Mouse (Mus musculus) embryonic facial prominence, embryonic 12.5 days (tissue): ENCODE measurements at regions not wholly inside any gene's neighbourhood (a gene's known extent, or its start where the extent isn't known, plus 50 kb on each side); places are given as distances from the start of the nearest gene placed in this dataset.

Experiments used
- ATAC-seq: fragments of 200-750 bp; cut with Nextera tagmentation; 2 replicates; pipeline ENCODE4 v1.8.0; 2017; ENCODE audit not compliant: insufficient number of reproducible peaks, insufficient read depth, low FRiP score, low TSS enrichment
- H3K27ac ChIP-seq: fragments of 300-500 bp; sonication (generic); 2 replicates; pipeline ENCODE4 v1.5.1; 2016; ENCODE audit warnings: mild to moderate bottlenecking
- H3K27me3 ChIP-seq: fragments of 300-500 bp; sonication (generic); 2 replicates; pipeline ENCODE4 v1.6.1; 2016; ENCODE audit warnings: mild to moderate bottlenecking, moderate library complexity
- H3K36me3 ChIP-seq: fragments of 300-500 bp; sonication (generic); 2 replicates; pipeline ENCODE4 v1.6.1; 2016; ENCODE audit warnings: mild to moderate bottlenecking
- H3K4me1 ChIP-seq: fragments of 300-500 bp; sonication (generic); 2 replicates; pipeline ENCODE4 v1.6.1; 2016
- H3K4me2 ChIP-seq: fragments of 300-500 bp; sonication (generic); replicated peaks from 2 replicates; pipeline ENCODE4 v1.6.1; 2016; ENCODE audit warnings: mild to moderate bottlenecking, moderate library complexity
- H3K4me3 ChIP-seq: fragments of 300-500 bp; sonication (generic); 2 replicates; pipeline ENCODE4 v1.5.1; 2016; ENCODE audit warnings: mild to moderate bottlenecking
- H3K9ac ChIP-seq: fragments of 300-500 bp; sonication (generic); 2 replicates; pipeline ENCODE4 v1.6.1; 2016; ENCODE audit warnings: mild to moderate bottlenecking, moderate library complexity
- H3K9me3 ChIP-seq: fragments of 300-500 bp; sonication (generic); 2 replicates; pipeline ENCODE4 v1.6.1; 2016; ENCODE audit warnings: mild to moderate bottlenecking, moderate library complexity
- WGBS: fragments of 180-500 bp; shearing (Covaris S2); methylation state at CpG from one replicate; pipeline ENCODE4 v1.1.7; 2016; 5-methylcytosine and 5-hydroxymethylcytosine counted together

DNA sequence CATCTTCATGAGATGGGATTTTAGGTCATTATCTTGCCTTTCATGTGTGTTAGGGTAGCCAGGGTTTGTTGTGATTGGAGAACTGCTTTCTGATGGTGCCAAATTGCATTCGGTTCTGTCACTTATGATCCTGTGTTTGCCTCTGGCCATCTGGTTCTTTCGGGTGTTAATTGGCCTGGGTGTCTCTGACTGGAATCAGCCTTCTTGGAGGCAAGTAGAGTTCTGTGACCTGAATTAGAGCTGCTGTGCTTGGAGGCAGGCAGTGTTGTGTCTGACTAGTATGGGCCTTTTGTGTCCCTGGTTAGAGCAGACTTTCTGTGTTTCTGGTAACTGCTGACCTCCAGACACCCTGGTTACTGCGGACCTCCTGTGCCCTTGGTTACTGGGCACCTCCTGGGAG lies 434.1 kb upstream of the Itga1 start:
- Histone ChIP-seq H3K9ac (no peak overlapping the region), H3K9me3 (no peaks in the 10 kb centered on the region), H3K4me2 (no peak overlapping the region), H3K36me3 (no peaks in the 10 kb centered on the region), H3K27me3 (no peaks in the 10 kb centered on the region), H3K4me1 (no peaks in the 10 kb centered on the region), H3K4me3 (no peak overlapping the region), H3K27ac (no peak overlapping the region)
- whole genome bisulfite sequencing: 66% methylated on average over 3 of the region's 3 CpGs
- ATAC-seq: no peak

DNA sequence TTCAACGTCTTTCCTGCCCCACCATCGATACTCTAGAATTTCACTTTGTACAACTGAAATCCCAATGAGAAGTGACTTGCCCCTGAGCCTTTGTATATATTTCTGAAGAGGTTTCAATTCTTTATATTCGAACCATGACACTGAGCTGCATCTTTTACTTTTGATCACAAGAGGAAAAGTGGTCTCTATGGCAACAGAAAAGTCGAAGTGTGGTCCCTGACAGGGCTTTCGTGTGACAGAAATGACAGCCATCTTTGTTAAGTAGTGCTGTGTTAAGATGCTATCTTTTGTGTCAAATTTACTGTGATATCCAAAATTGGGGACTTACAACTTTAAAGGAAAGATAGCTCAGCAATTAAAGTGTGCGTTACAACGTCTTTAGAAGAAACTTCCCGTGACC lies 412.1 kb upstream of the Itga1 start:
- no peak overlapping the region for H3K9ac ChIP-seq
- 68% methylated on average over 8 of the region's 8 CpGs for WGBS
- no peaks in the 10 kb centered on the region for H3K27me3 ChIP-seq
- no peak for ATAC-seq
- no peaks in the 10 kb centered on the region for H3K36me3 ChIP-seq
- no peak overlapping the region for H3K4me2 ChIP-seq
- no peaks in the 10 kb centered on the region for H3K4me1 ChIP-seq
- H3K4me3 ChIP-seq: no peak overlapping the region
- H3K27ac ChIP-seq: no peak overlapping the region
- H3K9me3 ChIP-seq: no peaks in the 10 kb centered on the region

DNA sequence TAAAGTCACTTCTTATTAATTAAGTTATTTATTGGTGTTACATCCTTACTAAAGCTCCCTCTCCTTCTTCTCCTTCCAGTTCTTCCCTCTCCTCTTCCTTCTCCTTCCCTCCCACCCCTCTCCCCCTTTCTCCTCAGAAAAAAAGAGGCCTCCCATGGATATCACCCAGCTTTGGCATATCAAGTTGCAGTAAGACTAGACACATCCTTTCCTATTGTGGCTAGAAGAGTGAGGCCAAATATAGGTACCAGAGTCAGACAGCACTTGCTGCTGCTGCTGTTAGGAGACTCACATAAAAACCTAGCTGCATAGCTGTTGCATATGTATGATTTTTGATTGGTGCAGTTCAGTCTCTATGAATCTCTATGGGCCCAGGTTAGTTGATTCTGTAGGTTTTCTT lies 410.4 kb upstream of the Itga1 start:
- Histone ChIP-seq H3K4me3 (no peak overlapping the region), H3K27ac (no peak overlapping the region), H3K27me3 (no peaks in the 10 kb centered on the region), H3K4me1 (no peaks in the 10 kb centered on the region), H3K9me3 (no peaks in the 10 kb centered on the region), H3K36me3 (no peaks in the 10 kb centered on the region), H3K4me2 (no peak overlapping the region), H3K9ac (no peak overlapping the region)
- ATAC-seq: no peak

DNA sequence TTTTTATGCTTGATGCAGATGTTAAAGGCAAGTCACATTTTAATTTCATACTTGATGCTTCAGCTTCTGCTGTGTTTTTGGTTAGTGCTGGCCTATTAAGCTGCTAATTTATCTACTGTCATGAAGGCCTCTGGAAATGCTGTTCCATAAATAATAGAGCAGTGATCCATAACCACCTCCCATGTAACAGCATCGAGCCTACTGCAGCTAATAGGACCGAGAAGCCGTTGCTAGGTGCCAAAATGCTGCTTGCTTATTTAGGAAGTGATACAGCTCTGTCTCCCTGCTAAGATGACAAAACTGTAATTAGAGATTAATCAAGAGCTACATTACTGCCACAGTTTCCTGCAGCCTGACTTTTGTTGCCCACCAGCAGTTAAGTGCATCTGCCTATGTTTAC lies 406.9 kb upstream of the Itga1 start:
- Histone ChIP-seq H3K27ac (no peak overlapping the region), H3K36me3 (no peaks in the 10 kb centered on the region), H3K9ac (no peak overlapping the region), H3K27me3 (no peaks in the 10 kb centered on the region), H3K9me3 (0 out of 2 replicates have a peak, but pooled peaks cover 4% of the 10 kb centered on the region), H3K4me2 (no peak overlapping the region), H3K4me3 (no peak overlapping the region), H3K4me1 (no peaks in the 10 kb centered on the region)
- 79% methylated on average over 3 of the region's 3 CpGs for WGBS
- no peak for ATAC-seq

DNA sequence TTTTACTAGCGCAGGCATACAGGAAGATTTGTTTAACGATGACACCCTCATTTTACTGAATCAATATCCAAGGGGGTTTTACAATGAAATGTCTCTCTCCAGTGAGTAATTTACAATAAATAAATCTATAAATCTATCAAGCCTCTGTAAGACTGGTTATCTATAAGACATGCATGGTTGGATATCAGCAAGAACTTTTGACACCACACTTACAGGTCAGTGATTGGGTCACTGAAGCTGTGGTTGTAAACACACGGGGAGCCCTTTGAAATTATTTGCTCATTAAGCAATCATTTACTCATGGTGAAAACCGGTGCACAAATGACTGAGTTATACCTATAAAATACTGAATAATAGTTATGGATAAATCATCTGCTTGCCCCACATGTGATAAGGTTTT lies 392.6 kb upstream of the Itga1 start:
- 80% methylated on average over 4 of the region's 4 CpGs for WGBS
- no peak overlapping the region for H3K4me3 ChIP-seq
- no peaks in the 10 kb centered on the region for H3K36me3 ChIP-seq
- no peaks in the 10 kb centered on the region for H3K9me3 ChIP-seq
- no peak overlapping the region for H3K4me2 ChIP-seq
- H3K27ac ChIP-seq: no peak overlapping the region
- ATAC-seq: no peak
- H3K27me3 ChIP-seq: no peaks in the 10 kb centered on the region
- H3K9ac ChIP-seq: no peak overlapping the region
- H3K4me1 ChIP-seq: no peaks in the 10 kb centered on the region

DNA sequence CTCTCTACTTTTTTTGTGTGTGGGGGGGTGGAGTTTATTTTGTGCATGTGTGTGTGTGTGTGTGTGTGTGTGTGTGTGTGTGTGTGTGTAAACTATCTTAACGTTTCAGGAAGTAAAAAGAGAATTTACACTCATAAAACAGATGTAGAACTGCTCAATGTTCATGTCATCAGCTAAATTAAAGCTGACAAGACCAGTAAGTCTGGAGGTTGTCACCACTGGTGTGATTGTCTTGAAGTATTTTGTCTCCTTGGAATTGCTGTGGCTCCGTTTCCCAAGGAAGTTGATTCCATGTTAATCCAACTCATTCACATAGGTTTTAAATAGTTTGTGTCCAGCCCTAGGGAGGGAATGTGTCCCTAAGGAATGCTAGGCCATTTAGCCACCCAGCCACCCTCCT lies 374.1 kb upstream of the Itga1 start:
- 30% methylated on average over 2 of the region's 2 CpGs for WGBS
- Histone ChIP-seq H3K27me3 (no peaks in the 10 kb centered on the region), H3K4me3 (no peak overlapping the region), H3K9ac (no peak overlapping the region), H3K27ac (no peak overlapping the region), H3K4me2 (no peak overlapping the region), H3K36me3 (no peaks in the 10 kb centered on the region), H3K4me1 (no peaks in the 10 kb centered on the region), H3K9me3 (no peaks in the 10 kb centered on the region)
- no peak for ATAC-seq

DNA sequence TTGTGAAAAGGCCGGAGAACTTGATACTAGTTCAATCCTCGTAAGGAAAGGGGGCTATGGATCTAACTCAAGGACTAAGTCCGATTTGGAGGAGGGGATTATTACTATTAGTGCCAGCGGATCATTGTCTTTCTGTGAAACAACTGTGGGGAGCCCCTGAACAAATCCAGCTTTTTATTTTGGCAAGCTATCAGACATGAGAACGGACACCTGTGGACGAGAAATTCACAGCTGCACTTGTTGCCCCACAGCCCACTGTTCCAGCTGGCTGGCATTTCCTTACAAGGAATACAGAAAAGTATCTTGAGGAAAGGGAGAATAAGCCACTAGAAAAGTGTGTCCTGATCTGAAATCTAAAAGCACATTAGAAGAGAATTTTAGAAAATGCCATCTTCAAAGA lies 363.9 kb upstream of the Itga1 start:
- Histone ChIP-seq H3K36me3 (no peaks in the 10 kb centered on the region), H3K9me3 (no peaks in the 10 kb centered on the region), H3K27ac (no peak overlapping the region), H3K4me1 (no peaks in the 10 kb centered on the region), H3K4me3 (no peak overlapping the region), H3K4me2 (no peak overlapping the region), H3K27me3 (no peaks in the 10 kb centered on the region), H3K9ac (no peak overlapping the region)
- WGBS: 78% methylated on average over 6 of the region's 6 CpGs
- ATAC-seq: no peak

DNA sequence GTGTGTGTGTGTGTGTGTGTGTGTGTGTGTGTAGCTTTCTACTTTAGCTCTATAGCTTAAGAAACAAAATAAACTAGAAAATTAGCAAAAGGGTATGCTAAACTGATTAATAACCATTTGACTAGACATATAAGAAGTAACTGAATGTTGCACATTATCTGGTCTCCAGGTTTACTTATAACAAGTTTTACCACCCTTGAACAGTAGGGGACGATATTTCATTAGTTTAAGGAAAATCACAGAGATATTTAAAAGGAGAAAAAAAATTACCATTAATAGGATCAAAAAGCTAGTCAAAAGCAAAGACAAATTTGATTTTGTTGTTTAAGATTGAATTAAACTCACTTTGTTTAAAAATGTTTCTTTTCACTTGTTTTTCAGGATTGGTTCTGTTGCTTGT lies 349.5 kb upstream of the Itga1 start:
- no peaks in the 10 kb centered on the region for H3K9me3 ChIP-seq
- H3K9ac ChIP-seq: no peak overlapping the region
- ATAC-seq: no peak
- no peaks in the 10 kb centered on the region for H3K36me3 ChIP-seq
- no peak overlapping the region for H3K4me2 ChIP-seq
- 6% methylated on average over 1 of the region's 1 CpGs for WGBS
- no peak overlapping the region for H3K27ac ChIP-seq
- H3K4me1 ChIP-seq: no peaks in the 10 kb centered on the region
- H3K27me3 ChIP-seq: no peaks in the 10 kb centered on the region
- H3K4me3 ChIP-seq: no peak overlapping the region

DNA sequence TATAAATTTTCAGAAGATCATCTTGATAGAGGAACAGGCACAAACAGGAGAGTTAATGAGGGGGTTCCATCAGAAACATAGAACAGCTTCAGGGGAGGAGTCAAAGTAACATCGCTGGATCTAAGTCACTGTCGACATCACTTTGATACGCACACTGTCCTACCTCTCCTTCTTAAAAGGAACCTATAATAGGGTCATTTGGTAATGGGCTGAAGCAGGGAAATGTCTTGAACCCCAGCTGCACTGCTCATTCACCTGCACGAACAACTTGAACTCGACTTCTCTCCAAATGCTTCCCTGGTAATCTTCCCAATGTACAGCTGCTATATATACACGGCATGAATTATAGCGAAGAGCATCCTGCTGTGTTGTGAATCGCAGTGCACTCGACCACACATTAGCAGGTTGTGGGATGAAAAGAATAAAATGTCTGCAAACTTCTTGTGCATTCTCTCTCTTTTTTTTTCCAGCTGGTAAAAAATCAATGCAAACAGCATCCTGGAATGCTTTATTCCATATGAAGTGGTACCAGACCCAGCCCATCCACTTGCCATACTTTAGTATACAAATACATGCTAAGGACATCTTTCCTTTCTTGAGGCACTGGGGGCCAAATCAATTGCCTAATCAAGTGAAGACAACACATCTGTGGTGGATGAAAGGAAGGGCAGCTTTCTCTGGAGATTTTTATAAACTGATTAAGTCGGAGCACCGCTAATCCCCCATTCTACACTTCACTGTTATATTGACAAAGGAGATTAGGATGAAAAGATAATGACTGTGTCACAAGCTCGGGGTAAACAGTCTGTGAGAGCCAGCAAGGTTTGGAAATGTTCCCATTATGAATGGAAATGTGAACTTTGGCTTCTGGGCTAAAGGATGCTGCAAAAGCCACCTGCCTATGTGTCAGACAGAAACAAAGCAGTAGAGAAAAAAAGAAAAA lies 325.6 kb upstream of the Itga1 start:
- H3K4me3 ChIP-seq: no peak overlapping the region
- no peaks in the 10 kb centered on the region for H3K27me3 ChIP-seq
- H3K27ac ChIP-seq: no peak overlapping the region
- ATAC-seq: no peak
- no peaks in the 10 kb centered on the region for H3K36me3 ChIP-seq
- no peak overlapping the region for H3K4me2 ChIP-seq
- no peak overlapping the region for H3K9ac ChIP-seq
- no peaks in the 10 kb centered on the region for H3K4me1 ChIP-seq
- H3K9me3 ChIP-seq: no peaks in the 10 kb centered on the region
- 69% methylated on average over 12 of the region's 12 CpGs for WGBS

DNA sequence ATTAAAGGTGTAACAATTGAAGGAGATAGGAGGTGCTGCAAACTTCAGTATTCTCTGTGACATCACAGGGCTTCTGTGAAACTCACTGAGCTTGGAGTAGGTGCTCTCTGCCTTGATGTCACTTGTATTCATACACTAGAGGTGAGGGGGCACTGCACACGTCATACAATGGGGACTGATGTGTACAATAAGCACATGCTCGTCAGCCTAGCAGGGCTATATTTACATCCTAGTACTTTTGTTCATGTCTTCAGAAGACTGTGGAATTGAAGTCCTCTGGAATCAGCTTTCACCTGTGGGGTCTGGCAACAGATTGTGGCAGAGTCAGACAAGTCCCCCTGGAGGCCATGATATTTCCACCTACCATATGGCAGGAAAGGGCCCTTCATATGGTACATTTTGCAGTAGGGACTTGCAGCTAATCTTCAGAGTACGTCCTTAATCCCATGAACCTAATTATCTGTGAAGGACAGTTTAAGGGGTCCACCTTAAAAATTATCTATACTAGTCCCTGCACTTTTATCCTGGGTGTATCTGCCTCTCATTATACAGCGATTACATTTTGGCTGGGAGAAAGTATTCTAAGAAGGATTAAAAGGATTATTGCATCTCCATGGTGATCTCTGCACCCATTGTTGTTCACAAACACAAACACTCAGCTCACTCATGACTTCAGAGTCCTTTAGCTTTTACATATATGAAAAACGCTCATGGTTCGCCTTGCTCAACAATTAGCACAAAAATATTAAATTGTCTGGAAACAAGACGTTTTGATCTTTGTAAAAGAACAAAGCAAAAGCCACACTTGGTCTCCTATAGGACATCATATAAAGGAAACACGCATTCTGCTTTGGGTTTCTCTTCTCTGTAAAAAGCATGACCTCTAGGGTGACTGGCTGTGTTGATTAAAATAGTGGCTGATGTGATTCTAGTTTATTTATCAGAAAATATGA lies 324.1 kb upstream of the Itga1 start:
- H3K4me1 ChIP-seq: no peaks in the 10 kb centered on the region
- H3K4me3 ChIP-seq: no peak overlapping the region
- no peak overlapping the region for H3K9ac ChIP-seq
- no peaks in the 10 kb centered on the region for H3K9me3 ChIP-seq
- H3K27me3 ChIP-seq: no peaks in the 10 kb centered on the region
- H3K4me2 ChIP-seq: no peak overlapping the region
- WGBS: 72% methylated on average over 8 of the region's 8 CpGs
- no peak for ATAC-seq
- no peaks in the 10 kb centered on the region for H3K36me3 ChIP-seq
- H3K27ac ChIP-seq: no peak overlapping the region

DNA sequence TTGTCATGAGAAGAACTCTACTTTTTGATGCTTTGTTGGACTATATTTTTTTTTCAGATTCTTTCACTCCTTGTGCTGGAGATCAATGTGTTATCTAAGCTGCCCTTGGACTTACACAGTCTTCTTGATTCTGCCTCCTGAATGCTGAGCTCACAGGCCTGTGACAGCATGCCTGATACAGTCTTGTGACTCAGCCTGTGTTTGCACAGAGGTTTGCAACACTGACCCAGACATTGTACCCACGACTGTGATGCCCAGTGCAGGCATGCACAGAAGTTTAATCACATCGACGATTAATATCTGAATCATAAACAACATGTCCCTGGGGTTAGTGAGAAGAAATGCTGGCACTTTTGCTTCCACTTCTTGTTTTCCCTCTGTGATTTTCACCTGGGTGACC lies 322.0 kb upstream of the Itga1 start:
- H3K9ac ChIP-seq: no peak overlapping the region
- ATAC-seq: no peak
- H3K9me3 ChIP-seq: no peaks in the 10 kb centered on the region
- WGBS: 80% methylated on average over 3 of the region's 3 CpGs
- H3K4me3 ChIP-seq: no peak overlapping the region
- no peaks in the 10 kb centered on the region for H3K36me3 ChIP-seq
- no peaks in the 10 kb centered on the region for H3K27me3 ChIP-seq
- H3K4me1 ChIP-seq: no peaks in the 10 kb centered on the region
- H3K27ac ChIP-seq: no peak overlapping the region
- no peak overlapping the region for H3K4me2 ChIP-seq

DNA sequence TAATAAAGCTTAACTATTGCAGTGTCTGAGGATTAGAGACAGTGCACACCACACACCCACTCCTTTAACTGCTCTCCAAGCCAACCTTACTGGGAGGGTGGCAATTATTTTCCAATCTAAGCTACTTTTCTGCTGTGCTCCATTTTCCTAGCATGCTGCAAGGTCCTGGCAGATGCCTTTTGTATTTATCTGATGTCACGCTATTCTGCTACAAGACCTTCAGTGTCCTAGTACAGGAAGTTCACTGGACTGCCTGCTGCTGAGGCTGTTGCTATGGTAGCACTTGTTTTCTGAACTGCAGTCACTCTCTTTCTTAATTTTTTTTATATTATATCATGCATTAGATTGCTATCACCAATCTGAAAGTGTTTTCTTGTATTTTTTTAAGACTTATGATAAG lies 319.7 kb upstream of the Itga1 start:
- WGBS: 44% methylated on average over 1 of the region's 1 CpGs
- no peaks in the 10 kb centered on the region for H3K9me3 ChIP-seq
- no peak for ATAC-seq
- H3K4me2 ChIP-seq: no peak overlapping the region
- no peaks in the 10 kb centered on the region for H3K27me3 ChIP-seq
- no peak overlapping the region for H3K27ac ChIP-seq
- no peaks in the 10 kb centered on the region for H3K4me1 ChIP-seq
- no peak overlapping the region for H3K9ac ChIP-seq
- H3K36me3 ChIP-seq: no peaks in the 10 kb centered on the region
- no peak overlapping the region for H3K4me3 ChIP-seq
